Mouse (Mus musculus) CH12.LX (cell line): Measurements from ENCODE around the gene Trim9. TPM values are rescaled to one million over a fixed set of nuclear protein-coding genes. Genes with fewer than 3 reads are reported as not detected.

Experiments used
- DNase-seq: peaks from one replicate; pipeline ENCODE4 v3.0.0-alpha.2; 2013; ENCODE audit errors: extremely low read depth
- H3K27ac ChIP-seq: 2 replicates; pipeline ENCODE4 v1.5.1; 2012; ENCODE audit warnings: low read depth, mild to moderate bottlenecking, control low read depth, moderate library complexity; ENCODE audit not compliant: insufficient read depth
- H3K27me3 ChIP-seq: replicated peaks from 2 replicates; pipeline ENCODE3; 2012; ENCODE audit warnings: inconsistent platforms
- H3K36me3 ChIP-seq, 2 experiments: replicated peaks in 1 of 2; 2 replicates each; pipeline versions ENCODE3 to v1.6.1; 2012; ENCODE audit warnings: inconsistent platforms in 1 of 2, low read length in 1 of 2, mild to moderate bottlenecking in 1 of 2, mixed read lengths in 1 of 2, moderate library complexity in 1 of 2; ENCODE audit not compliant: control insufficient read depth in 1 of 2, insufficient read depth in 1 of 2
- H3K4me1 ChIP-seq, 2 experiments: 2 replicates each; pipeline ENCODE4 v1.6.1; 2012; ENCODE audit warnings: inconsistent platforms in 1 of 2, moderate library complexity in 1 of 2; ENCODE audit not compliant: insufficient read depth in 2 of 2, control insufficient read depth in 1 of 2
- H3K4me2 ChIP-seq: 2 replicates; pipeline ENCODE4 v1.6.1; 2012; ENCODE audit warnings: low read depth, mild to moderate bottlenecking, control low read depth; ENCODE audit not compliant: poor library complexity, insufficient read depth, severe bottlenecking
- H3K4me3 ChIP-seq, 3 experiments: fragments of 150-350 bp in 1 of 3; sonication (generic) in 1 of 3; replicated peaks in 1 of 3; 2 replicates each; pipeline versions ENCODE3 to v1.5.1; 2011 to 2012; ENCODE audit warnings: low read depth in 2 of 3, low read length in 2 of 3, mild to moderate bottlenecking in 2 of 3, moderate library complexity in 2 of 3, control low read depth in 1 of 3, improper control_type of control experiment in 1 of 3, inconsistent platforms in 1 of 3, mixed read lengths in 1 of 3; ENCODE audit not compliant: poor library complexity in 1 of 3
- H3K79me2 ChIP-seq: replicated peaks from 2 replicates; pipeline ENCODE4 v1.6.1; 2012; ENCODE audit warnings: mild to moderate bottlenecking, moderate library complexity; ENCODE audit not compliant: control insufficient read depth, poor library complexity, insufficient read depth, severe bottlenecking; ENCODE audit errors: extremely low read depth
- H3K9ac ChIP-seq: 2 replicates; pipeline ENCODE4 v1.6.1; 2012; ENCODE audit warnings: low read depth, mild to moderate bottlenecking, control low read depth, moderate library complexity; ENCODE audit not compliant: insufficient read depth
- H3K9me3 ChIP-seq: replicated peaks from 2 replicates; pipeline ENCODE3; 2012; ENCODE audit warnings: low read length, inconsistent platforms, mixed read lengths
- BHLHE40 ChIP-seq: IDR thresholded peaks from 2 replicates; pipeline ENCODE4 v1.6.1; 2011; ENCODE audit warnings: mild to moderate bottlenecking, low read depth, low read length, improper control_type of control experiment
- CHD1 ChIP-seq: IDR thresholded peaks from 2 replicates; pipeline ENCODE4 v1.6.1; 2012; ENCODE audit warnings: low read depth, low read length, improper control_type of control experiment, inconsistent platforms
- CHD2 ChIP-seq: IDR thresholded peaks from 2 replicates; pipeline ENCODE4 v1.6.1; 2011; ENCODE audit warnings: low read length, improper control_type of control experiment
- CTCF ChIP-seq, 2 experiments: IDR thresholded peaks in 1 of 2; conservative IDR thresholded peaks in 1 of 2; 2 replicates each; pipeline ENCODE4 v1.5.1; 2011 to 2012; ENCODE audit warnings: low read depth in 2 of 2, low read length in 2 of 2, improper control_type of control experiment in 1 of 2, inconsistent platforms in 1 of 2, mild to moderate bottlenecking in 1 of 2, moderate library complexity in 1 of 2
- EP300 ChIP-seq: IDR thresholded peaks from 2 replicates; pipeline ENCODE4 v1.6.1; 2011; ENCODE audit warnings: low read length, improper control_type of control experiment
- ETS1 ChIP-seq: conservative IDR thresholded peaks from 2 replicates; pipeline ENCODE4 v1.6.1; 2012; ENCODE audit warnings: low read depth, mild to moderate bottlenecking, inconsistent platforms, low read length, improper control_type of control experiment, moderate library complexity
- GABPA ChIP-seq: IDR thresholded peaks from 2 replicates; pipeline ENCODE4 v1.6.1; 2012; ENCODE audit warnings: low read depth, low read length, improper control_type of control experiment, inconsistent platforms; ENCODE audit not compliant: insufficient replicate concordance
- JUN ChIP-seq: IDR thresholded peaks from 2 replicates; pipeline ENCODE4 v1.6.1; 2011; ENCODE audit warnings: low read depth, mild to moderate bottlenecking, low read length, improper control_type of control experiment, moderate library complexity; ENCODE audit not compliant: insufficient read depth
- MAFK ChIP-seq: IDR thresholded peaks from 2 replicates; pipeline ENCODE4 v1.6.1; 2011; ENCODE audit warnings: low read length, improper control_type of control experiment; ENCODE audit not compliant: insufficient replicate concordance
- MAX ChIP-seq: IDR thresholded peaks from 2 replicates; pipeline ENCODE4 v1.6.1; 2011; ENCODE audit warnings: low read length, improper control_type of control experiment
- MAZ ChIP-seq: IDR thresholded peaks from 2 replicates; pipeline ENCODE4 v1.6.1; 2012; ENCODE audit warnings: low read depth, mild to moderate bottlenecking, inconsistent platforms, low read length, improper control_type of control experiment, moderate library complexity
- MEF2A ChIP-seq: IDR thresholded peaks from 2 replicates; pipeline ENCODE4 v1.6.1; 2014; ENCODE audit warnings: low read depth, mild to moderate bottlenecking, inconsistent platforms, low read length, improper control_type of control experiment, borderline replicate concordance
- MXI1 ChIP-seq: IDR thresholded peaks from 2 replicates; pipeline ENCODE4 v1.6.1; 2011; ENCODE audit warnings: mild to moderate bottlenecking, low read depth, low read length, improper control_type of control experiment
- MYC ChIP-seq: IDR thresholded peaks from 2 replicates; pipeline ENCODE4 v1.6.1; 2011; ENCODE audit warnings: low read depth, mild to moderate bottlenecking, improper control_type of control experiment, low read length
- NELFE ChIP-seq: IDR thresholded peaks from 2 replicates; pipeline ENCODE4 v1.6.1; 2011; ENCODE audit warnings: low read depth, low read length, improper control_type of control experiment
- NRF1 ChIP-seq: IDR thresholded peaks from 2 replicates; pipeline ENCODE4 v1.6.1; 2014; ENCODE audit warnings: low read depth, mild to moderate bottlenecking, inconsistent platforms, low read length, improper control_type of control experiment, moderate library complexity
- PAX5 ChIP-seq: IDR thresholded peaks from 2 replicates; pipeline ENCODE4 v1.6.1; 2012; ENCODE audit warnings: low read length, inconsistent platforms, mixed read lengths
- POLR2AphosphoS2 ChIP-seq: IDR thresholded peaks from 2 replicates; pipeline ENCODE4 v1.6.1; 2011; ENCODE audit warnings: low read depth, low read length, improper control_type of control experiment
- RAD21 ChIP-seq: IDR thresholded peaks from 2 replicates; pipeline ENCODE4 v1.6.1; 2011; ENCODE audit warnings: low read depth, mild to moderate bottlenecking, low read length, improper control_type of control experiment, moderate library complexity
- RCOR1 ChIP-seq: conservative IDR thresholded peaks from 2 replicates; pipeline ENCODE4 v1.6.1; 2012; ENCODE audit warnings: low read depth, mild to moderate bottlenecking, inconsistent platforms, low read length, improper control_type of control experiment
- SIN3A ChIP-seq: IDR thresholded peaks from 2 replicates; pipeline ENCODE4 v1.6.1; 2012; ENCODE audit warnings: low read length, improper control_type of control experiment, inconsistent platforms
- TBP ChIP-seq: conservative IDR thresholded peaks from 2 replicates; pipeline ENCODE4 v1.6.1; 2011; ENCODE audit warnings: low read depth, low read length, improper control_type of control experiment
- TCF12 ChIP-seq: IDR thresholded peaks from 2 replicates; pipeline ENCODE4 v1.6.1; 2014; ENCODE audit warnings: low read depth, mild to moderate bottlenecking, inconsistent platforms, low read length, improper control_type of control experiment
- USF1 ChIP-seq: IDR thresholded peaks from 2 replicates; pipeline ENCODE4 v1.6.1; 2014; ENCODE audit warnings: low read depth, mild to moderate bottlenecking, inconsistent platforms, low read length, improper control_type of control experiment
- USF2 ChIP-seq: conservative IDR thresholded peaks from 2 replicates; pipeline ENCODE4 v1.6.1; 2011; ENCODE audit warnings: low read depth, low read length, improper control_type of control experiment
- ZC3H11A ChIP-seq: IDR thresholded peaks from 2 replicates; pipeline ENCODE4 v1.6.1; 2012; ENCODE audit warnings: low read depth, mild to moderate bottlenecking, inconsistent platforms, low read length, improper control_type of control experiment
- ZMIZ1 ChIP-seq: IDR thresholded peaks from 2 replicates; pipeline ENCODE4 v1.6.1; 2012; ENCODE audit warnings: low read depth, mild to moderate bottlenecking, inconsistent platforms, low read length, improper control_type of control experiment
- ZNF384 ChIP-seq: IDR thresholded peaks from 2 replicates; pipeline ENCODE4 v1.6.1; 2012; ENCODE audit warnings: low read depth, low read length, improper control_type of control experiment, inconsistent platforms
- dilution Hi-C: fragments of 300-500 bp; cut with MboI; formaldehyde crosslinking; loops from 2 replicates; pipeline ENCODE4 v1.14.3; 2020; ENCODE audit warnings: low sequenced_read_pairs; ENCODE audit not compliant: extremely low pct_unique_long_range_greater_than_20kb, extremely low pct_ligation_motif_present
- in situ Hi-C: fragments of 300-500 bp; cut with MboI; formaldehyde crosslinking; loops from 3 replicates; pipeline ENCODE4 v1.14.3; 2019; ENCODE audit warnings: low sequenced_read_pairs, low pct_ligation_motif_present, low pct_unique_long_range_greater_than_20kb, mixed read lengths
- polyA plus RNA-seq: library from polyadenylated mRNA; unstranded; fragments of >175 nt; gene quantifications from 2 replicates; pipeline ENCODE4 v1.2.1, GENCODE M21; 2012; ENCODE audit warnings: low read depth; ENCODE audit not compliant: insufficient read length
- total RNA-seq, 2 experiments: library from RNA; depleted of rRNA; stranded (reverse); fragments of 300-350 nt in 1 of 2; fragments of >200 nt in 1 of 2; gene quantifications; 2 replicates each; pipeline ENCODE4 v1.2.3; 2012 to 2014

Gene Trim9
- total and polyA plus RNA-seq, 3 experiments, result 0.07 TPM; not detected in 2

DNA sequence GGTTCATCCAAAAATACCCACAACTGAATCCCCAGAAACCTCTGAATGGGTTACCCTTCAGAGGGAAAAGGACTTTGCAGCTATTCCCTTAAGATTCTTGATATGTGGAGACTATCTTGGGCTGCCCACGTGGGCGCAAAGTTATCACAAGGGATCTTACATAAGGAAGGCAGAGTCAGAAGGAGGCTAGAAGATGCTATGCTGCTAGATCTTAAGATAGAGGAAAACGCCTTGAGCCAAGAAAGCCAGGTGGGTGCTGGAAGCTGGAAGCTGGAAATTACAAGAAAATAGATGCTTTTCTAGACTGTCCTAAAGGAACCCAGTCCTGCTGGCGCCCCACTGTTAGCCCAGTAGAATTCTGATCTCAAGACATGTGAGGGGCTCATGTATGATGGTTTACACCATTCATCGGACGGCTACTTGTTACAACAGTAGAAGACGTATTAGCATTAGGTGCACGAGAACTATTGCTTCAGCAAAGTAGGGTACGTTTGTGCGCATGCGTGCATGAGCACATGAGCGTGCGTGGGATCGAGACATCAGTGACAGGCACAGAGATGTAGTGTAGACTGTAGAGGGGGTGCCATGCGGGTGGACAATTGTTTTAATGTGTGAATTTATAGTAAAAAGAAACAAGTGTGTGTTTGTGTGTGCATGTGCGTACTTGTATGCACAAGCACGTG lies 85.0 kb downstream of the Trim9 start:
- TF ChIP-seq ETS1, result no peak
- no peak for TF ChIP-seq RAD21
- TF ChIP-seq MAFK, result no peak
- TF ChIP-seq NRF1, result no peak
- no peak for TF ChIP-seq JUN
- TF ChIP-seq ZC3H11A, result no peak
- no peak for TF ChIP-seq GABPA
- TF ChIP-seq EP300, result no peak
- no peak for TF ChIP-seq TBP
- no peak for TF ChIP-seq MAZ
- no peak for TF ChIP-seq CHD2
- TF ChIP-seq RCOR1, result no peak
- TF ChIP-seq CHD1, result no peak
- TF ChIP-seq USF1, result no peak
- no peak for TF ChIP-seq CTCF (conservative IDR thresholded peaks at IDR 0.05 in 1 of 2, IDR thresholded peaks at IDR 0.05 in 1 of 2; ENCODE audit: low read depth in 2 of 2, low read length in 2 of 2)
- no peak for TF ChIP-seq PAX5
- TF ChIP-seq SIN3A, result no peak
- no peak for TF ChIP-seq TCF12
- Histone ChIP-seq H3K27me3 (no peaks in the 10 kb centered on the region), H3K9me3 (no peaks in the 10 kb centered on the region), H3K4me2 (no peak overlapping the region), H3K27ac (no peak overlapping the region), H3K36me3 (no peaks in the 10 kb centered on the region), H3K4me3 (no peak overlapping the region), H3K9ac (no peak overlapping the region), H3K79me2 (no peaks in the 10 kb centered on the region), H3K4me1 (peaks cover 2 to 12% of the 10 kb centered on the region in 2 experiments; a peak in 3 of 4 replicates)
- dilution Hi-C loops, result no loop called here
- no peak for DNase-seq
- in situ Hi-C loops, result no loop called here

DNA sequence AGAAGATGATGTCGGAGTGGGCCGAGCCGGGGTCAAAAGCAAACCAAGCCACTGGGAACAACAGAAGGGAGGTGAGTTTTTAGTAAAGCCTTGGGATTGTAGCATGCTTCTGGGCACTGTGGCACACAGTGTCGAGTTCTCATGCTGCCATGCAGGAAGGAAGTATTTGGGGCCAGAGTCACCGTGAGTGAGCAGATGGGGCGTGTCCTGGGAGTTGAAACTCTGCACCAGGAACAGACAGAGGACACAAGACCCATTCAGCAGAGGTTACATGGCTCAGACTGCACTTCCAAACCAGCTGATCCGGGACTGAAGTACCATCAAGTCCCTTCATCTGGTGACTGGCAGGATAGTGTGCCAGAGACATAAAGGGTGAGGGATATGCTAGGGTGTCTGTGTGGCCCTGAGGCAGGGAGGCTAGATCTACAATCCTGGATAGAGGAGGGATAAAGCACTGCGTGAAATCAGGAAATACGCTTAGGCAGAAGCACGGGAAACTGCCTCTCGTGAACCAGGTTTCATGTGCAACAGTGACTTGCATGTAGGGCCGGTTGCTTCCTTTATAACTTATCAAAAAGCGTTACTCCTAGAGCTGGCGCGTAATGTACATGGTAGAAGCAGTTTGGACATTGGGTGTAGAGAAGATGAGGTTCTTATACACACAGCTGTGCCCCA lies 96.1 kb downstream of the Trim9 start:
- Histone ChIP-seq H3K27ac (no peak overlapping the region), H3K4me2 (no peak overlapping the region), H3K4me1 (peaks cover 0 to 7% of the 10 kb centered on the region in 2 experiments; a peak in 2 of 4 replicates), H3K9me3 (no peaks in the 10 kb centered on the region), H3K9ac (no peak overlapping the region), H3K79me2 (no peaks in the 10 kb centered on the region), H3K36me3 (no peaks in the 10 kb centered on the region), H3K27me3 (no peaks in the 10 kb centered on the region), H3K4me3 (no peak overlapping the region)
- TF ChIP-seq NELFE, result no peak
- no peak for TF ChIP-seq PAX5
- no peak for TF ChIP-seq USF1
- no peak for TF ChIP-seq JUN
- TF ChIP-seq MEF2A, result no peak
- no peak for TF ChIP-seq ZNF384
- TF ChIP-seq ETS1, result no peak
- TF ChIP-seq ZC3H11A, result no peak
- no peak for TF ChIP-seq GABPA
- no peak for TF ChIP-seq BHLHE40
- TF ChIP-seq ZMIZ1, result no peak
- no peak for TF ChIP-seq MAZ
- TF ChIP-seq USF2, result no peak
- TF ChIP-seq CHD1, result no peak
- no peak for TF ChIP-seq RAD21
- no peak for TF ChIP-seq SIN3A
- no peak for TF ChIP-seq MYC
- no peak for TF ChIP-seq POLR2AphosphoS2
- TF ChIP-seq MAX, result no peak
- TF ChIP-seq MXI1, result no peak
- in situ Hi-C loops, result no loop called here
- DNase-seq, result no peak
- dilution Hi-C loops, result no loop called here
